Mouse (Mus musculus) heart, embryonic 16.5 days (tissue): Measurements from ENCODE around the gene Rrm1. TPM values are rescaled to one million over a fixed set of nuclear protein-coding genes. Genes with fewer than 3 reads are reported as not detected.
"Not testable (repeated sequence)": the region's sequence is repeated elsewhere in the genome, so short reads cannot be mapped to it uniquely, and the experiment has no call there.

Experiments
- ATAC-seq: fragments of 200-750 bp; cut with Nextera tagmentation; replicated peaks from 2 replicates; pipeline ENCODE4 v1.8.0; 2017; ENCODE audit warnings: moderate number of reproducible peaks; ENCODE audit not compliant: insufficient read depth, low FRiP score; ENCODE audit errors: extremely low read depth
- H3K27ac ChIP-seq: fragments of 300-500 bp; sonication (generic); 2 replicates; pipeline ENCODE4 v1.5.1; 2014; ENCODE audit warnings: mild to moderate bottlenecking, low read length, control low read depth, moderate library complexity
- H3K27me3 ChIP-seq: fragments of 300-500 bp; sonication (generic); 2 replicates; pipeline ENCODE4 v1.6.1; 2014; ENCODE audit warnings: low read length, mixed read lengths; ENCODE audit not compliant: control insufficient read depth, insufficient read depth
- H3K36me3 ChIP-seq: fragments of 300-500 bp; sonication (generic); 2 replicates; pipeline ENCODE4 v1.6.1; 2014; ENCODE audit not compliant: control insufficient read depth, insufficient read depth
- H3K4me1 ChIP-seq: fragments of 300-500 bp; sonication (generic); 2 replicates; pipeline ENCODE4 v1.6.1; 2014; ENCODE audit warnings: low read length, mixed read lengths; ENCODE audit not compliant: control insufficient read depth, insufficient read depth
- H3K4me2 ChIP-seq: fragments of 300-500 bp; sonication (generic); 2 replicates; pipeline ENCODE4 v1.6.1; 2014; ENCODE audit warnings: low read depth, mild to moderate bottlenecking, control low read depth, low read length
- H3K4me3 ChIP-seq: fragments of 300-500 bp; sonication (generic); 2 replicates; pipeline ENCODE4 v1.5.1; 2014; ENCODE audit warnings: mild to moderate bottlenecking, control low read depth, low read length
- H3K9ac ChIP-seq: fragments of 300-500 bp; sonication (generic); 2 replicates; pipeline ENCODE4 v1.6.1; 2014; ENCODE audit warnings: low read length, control low read depth
- H3K9me3 ChIP-seq: fragments of 300-500 bp; sonication (generic); replicated peaks from 2 replicates; pipeline ENCODE4 v1.6.1; 2016; ENCODE audit warnings: low read length; ENCODE audit not compliant: control insufficient read depth
- WGBS: fragments of 180-500 bp; shearing (Covaris S2); extraction: QIAGEN DNeasy Blood & Tissue Kit; methylation state at CpG from one replicate; pipeline ENCODE4 v1.1.7; 2014; 5-methylcytosine and 5-hydroxymethylcytosine counted together
- polyA plus RNA-seq: library from polyadenylated mRNA; unstranded; fragments of >200 nt; fragmentation: Nextera tagmentation; extraction: Ambion mirVana; gene quantifications from 2 replicates; pipeline ENCODE4 v1.2.1, GENCODE M21; 2015

The Rrm1 gene
- 131 and 138 TPM in 2 replicates for polyA plus RNA-seq

- peak within 1 kb of the TSS; percentile 72 for H3K4me2 ChIP-seq
- WGBS: under 1% methylated on average over 51 of the region's 56 CpGs
Observed at GRCm38 (mm10) chr7:102441657-102442391, at the start of gene Rrm1. Gene Rrm1, plus strand, starts transcription at chr7:102441695.

GRCm38 (mm10) chr7:102393898-102394297, 47.6 kb upstream of the Rrm1 start:
- peaks cover 12% of the 10 kb centered on the region for H3K4me1 ChIP-seq
- 83% methylated on average over 2 of the region's 2 CpGs for WGBS
- no peak overlapping the region for H3K4me3 ChIP-seq
- no peak for ATAC-seq
- H3K27ac ChIP-seq: no peak overlapping the region
- no peaks in the 10 kb centered on the region for H3K9me3 ChIP-seq
- no peak overlapping the region for H3K9ac ChIP-seq
- H3K27me3 ChIP-seq: no peaks in the 10 kb centered on the region
- no peaks in the 10 kb centered on the region for H3K36me3 ChIP-seq
- H3K4me2 ChIP-seq: no peak overlapping the region

More at GRCm38 (mm10) chr7:102441657-102442391, at the start of gene Rrm1:
- Histone ChIP-seq H3K27me3 (peaks cover 5% of the 10 kb centered on the region), H3K4me3 (peak within 1 kb of the TSS; percentile 97), H3K4me1 (peaks cover 18% of the 10 kb centered on the region), H3K9me3 (no peaks in the 10 kb centered on the region), H3K36me3 (peaks cover 17% of the 10 kb centered on the region; the same call in 1 of the 2 replicates), H3K9ac (peak within 1 kb of the TSS; percentile 91), H3K27ac (peak within 1 kb of the TSS; percentile 89)
- ATAC-seq: peak; percentile 99

GRCm38 (mm10) chr7:102395894-102396293, 45.6 kb upstream of the Rrm1 start:
- H3K27ac ChIP-seq: no peak overlapping the region
- H3K4me2 ChIP-seq: no peak overlapping the region
- peak; percentile 18; the same call in 1 of the 2 replicates for ATAC-seq
- H3K4me3 ChIP-seq: no peak overlapping the region
- 54% methylated on average over 7 of the region's 7 CpGs for WGBS
- H3K27me3 ChIP-seq: no peaks in the 10 kb centered on the region
- H3K9me3 ChIP-seq: no peaks in the 10 kb centered on the region
- 0 out of 2 replicates have a peak, but pooled peaks cover 4% of the 10 kb centered on the region for H3K4me1 ChIP-seq
- H3K36me3 ChIP-seq: no peaks in the 10 kb centered on the region
- no peak overlapping the region for H3K9ac ChIP-seq

GRCm38 (mm10) chr7:102396331-102396730, 45.2 kb upstream of the Rrm1 start:
- no peak for ATAC-seq

GRCm38 (mm10) chr7:102399180-102399731, 42.2 kb upstream of the Rrm1 start:
- H3K9ac ChIP-seq: no peak overlapping the region
- no peaks in the 10 kb centered on the region for H3K9me3 ChIP-seq
- 0 out of 2 replicates have a peak, but pooled peaks cover 4% of the 10 kb centered on the region for H3K4me1 ChIP-seq
- no peak overlapping the region for H3K27ac ChIP-seq
- H3K36me3 ChIP-seq: no peaks in the 10 kb centered on the region
- H3K4me2 ChIP-seq: no peak overlapping the region
- H3K27me3 ChIP-seq: no peaks in the 10 kb centered on the region
- no peak for ATAC-seq
- 74% methylated on average over 3 of the region's 3 CpGs for WGBS
- H3K4me3 ChIP-seq: no peak overlapping the region

More at GRCm38 (mm10) chr7:102396331-102396730, 45.2 kb upstream of the Rrm1 start:
- no peak overlapping the region for H3K9ac ChIP-seq
- H3K9me3 ChIP-seq: no peaks in the 10 kb centered on the region
- H3K4me3 ChIP-seq: no peak overlapping the region
- H3K27ac ChIP-seq: no peak overlapping the region
- no peaks in the 10 kb centered on the region for H3K36me3 ChIP-seq
- H3K27me3 ChIP-seq: no peaks in the 10 kb centered on the region
- H3K4me2 ChIP-seq: no peak overlapping the region
- 94% methylated on average over 3 of the region's 3 CpGs for whole genome bisulfite sequencing
- 0 out of 2 replicates have a peak, but pooled peaks cover 4% of the 10 kb centered on the region for H3K4me1 ChIP-seq

GRCm38 (mm10) chr7:102404118-102404517, 37.4 kb upstream of the Rrm1 start:
- H3K4me2 ChIP-seq: no peak overlapping the region
- H3K36me3 ChIP-seq: no peaks in the 10 kb centered on the region
- H3K9ac ChIP-seq: no peak overlapping the region
- no peak overlapping the region for H3K4me3 ChIP-seq
- H3K9me3 ChIP-seq: no peaks in the 10 kb centered on the region
- H3K27me3 ChIP-seq: no peaks in the 10 kb centered on the region
- H3K27ac ChIP-seq: no peak overlapping the region
- no peak for ATAC-seq
- 86% methylated on average over 2 of the region's 2 CpGs for WGBS
- H3K4me1 ChIP-seq: no peaks in the 10 kb centered on the region

GRCm38 (mm10) chr7:102407440-102407839, 34.1 kb upstream of the Rrm1 start:
- Histone ChIP-seq H3K4me2 (no peak overlapping the region), H3K4me3 (no peak overlapping the region), H3K4me1 (no peaks in the 10 kb centered on the region), H3K9me3 (no peaks in the 10 kb centered on the region), H3K9ac (no peak overlapping the region), H3K36me3 (no peaks in the 10 kb centered on the region), H3K27ac (no peak overlapping the region), H3K27me3 (no peaks in the 10 kb centered on the region)
- ATAC-seq: no peak

GRCm38 (mm10) chr7:102415272-102415671, 26.2 kb upstream of the Rrm1 start:
- not testable (repeated sequence) for H3K4me2 ChIP-seq, H3K27ac ChIP-seq, H3K9ac ChIP-seq, H3K36me3 ChIP-seq, H3K4me3 ChIP-seq, H3K9me3 ChIP-seq, ATAC-seq, H3K4me1 ChIP-seq, H3K27me3 ChIP-seq
- WGBS: 93% methylated on average over 8 of the region's 9 CpGs

- H3K27me3 ChIP-seq: no peaks in the 10 kb centered on the region
- no peak overlapping the region for H3K9ac ChIP-seq
- ATAC-seq: no peak
- H3K4me1 ChIP-seq: 0 out of 2 replicates have a peak, but pooled peaks cover 3% of the 10 kb centered on the region
- no peaks in the 10 kb centered on the region for H3K36me3 ChIP-seq
- 59% methylated on average over 6 of the region's 6 CpGs for WGBS
- no peak overlapping the region for H3K27ac ChIP-seq
- no peaks in the 10 kb centered on the region for H3K9me3 ChIP-seq
- no peak overlapping the region for H3K4me2 ChIP-seq
- no peak overlapping the region for H3K4me3 ChIP-seq
Observed at GRCm38 (mm10) chr7:102415841-102416240, 25.7 kb upstream of the Rrm1 start.
